Mouse (Mus musculus) heart, embryonic 16.5 days (tissue): ENCODE results near the gene Msh6. TPM values are rescaled to one million over a fixed set of nuclear protein-coding genes. Genes with fewer than 3 reads are reported as not detected.
A peak's percentile ranks its signal among the peaks of the same experiment; 100 is the strongest.
"Not testable (repeated sequence)": the region's sequence is repeated elsewhere in the genome, so short reads cannot be mapped to it uniquely, and the experiment has no call there.

Experiments used
- ATAC-seq: fragments of 200-750 bp; cut with Nextera tagmentation; replicated peaks from 2 replicates; pipeline ENCODE4 v1.8.0; 2017; ENCODE audit warnings: moderate number of reproducible peaks; ENCODE audit not compliant: insufficient read depth, low FRiP score; ENCODE audit errors: extremely low read depth
- H3K27ac ChIP-seq: fragments of 300-500 bp; sonication (generic); 2 replicates; pipeline ENCODE4 v1.5.1; 2014; ENCODE audit warnings: mild to moderate bottlenecking, low read length, control low read depth, moderate library complexity
- H3K27me3 ChIP-seq: fragments of 300-500 bp; sonication (generic); 2 replicates; pipeline ENCODE4 v1.6.1; 2014; ENCODE audit warnings: low read length, mixed read lengths; ENCODE audit not compliant: control insufficient read depth, insufficient read depth
- H3K36me3 ChIP-seq: fragments of 300-500 bp; sonication (generic); 2 replicates; pipeline ENCODE4 v1.6.1; 2014; ENCODE audit not compliant: control insufficient read depth, insufficient read depth
- H3K4me1 ChIP-seq: fragments of 300-500 bp; sonication (generic); 2 replicates; pipeline ENCODE4 v1.6.1; 2014; ENCODE audit warnings: low read length, mixed read lengths; ENCODE audit not compliant: control insufficient read depth, insufficient read depth
- H3K4me2 ChIP-seq: fragments of 300-500 bp; sonication (generic); 2 replicates; pipeline ENCODE4 v1.6.1; 2014; ENCODE audit warnings: low read depth, mild to moderate bottlenecking, control low read depth, low read length
- H3K4me3 ChIP-seq: fragments of 300-500 bp; sonication (generic); 2 replicates; pipeline ENCODE4 v1.5.1; 2014; ENCODE audit warnings: mild to moderate bottlenecking, control low read depth, low read length
- H3K9ac ChIP-seq: fragments of 300-500 bp; sonication (generic); 2 replicates; pipeline ENCODE4 v1.6.1; 2014; ENCODE audit warnings: low read length, control low read depth
- H3K9me3 ChIP-seq: fragments of 300-500 bp; sonication (generic); replicated peaks from 2 replicates; pipeline ENCODE4 v1.6.1; 2016; ENCODE audit warnings: low read length; ENCODE audit not compliant: control insufficient read depth
- WGBS: fragments of 180-500 bp; shearing (Covaris S2); extraction: QIAGEN DNeasy Blood & Tissue Kit; methylation state at CpG from one replicate; pipeline ENCODE4 v1.1.7; 2014; 5-methylcytosine and 5-hydroxymethylcytosine counted together
- polyA plus RNA-seq: library from polyadenylated mRNA; unstranded; fragments of >200 nt; fragmentation: Nextera tagmentation; extraction: Ambion mirVana; gene quantifications from 2 replicates; pipeline ENCODE4 v1.2.1, GENCODE M21; 2015

Gene Msh6
- polyA plus RNA-seq, 1 experiment from 2014 or later, result 29.2 TPM

- 0 out of 2 replicates have a peak, but pooled peaks cover 3% of the 10 kb centered on the region for H3K36me3 ChIP-seq
- H3K27ac ChIP-seq, result no peak overlapping the region
- ATAC-seq, result no peak
- H3K27me3 ChIP-seq, result no peaks in the 10 kb centered on the region
- H3K4me2 ChIP-seq, result peak overlapping the region; percentile 82
- peak overlapping the region; percentile 85 for H3K4me3 ChIP-seq
- H3K9ac ChIP-seq, result peak overlapping the region; percentile 86
- H3K9me3 ChIP-seq, result no peaks in the 10 kb centered on the region
- 65% methylated on average over 9 of the region's 9 CpGs for WGBS
- peaks cover 15% of the 10 kb centered on the region for H3K4me1 ChIP-seq
Observed at GRCm38 (mm10) chr17:87976154-87976806, 1.4 kb downstream of the Msh6 start.

GRCm38 (mm10) chr17:87976927-87977326, 2.1 kb downstream of the Msh6 start:
- H3K36me3 ChIP-seq, H3K27ac ChIP-seq, ATAC-seq, H3K9me3 ChIP-seq, H3K4me2 ChIP-seq, H3K27me3 ChIP-seq, H3K9ac ChIP-seq, H3K4me3 ChIP-seq: not testable (repeated sequence)
- H3K4me1 ChIP-seq, result peaks cover 15% of the 10 kb centered on the region
- WGBS, result 87% methylated on average over 4 of the region's 4 CpGs

- H3K4me3 ChIP-seq, ATAC-seq, H3K4me2 ChIP-seq, H3K4me1 ChIP-seq, H3K9me3 ChIP-seq, H3K9ac ChIP-seq, H3K27ac ChIP-seq, H3K27me3 ChIP-seq: not testable (repeated sequence)
- 63% methylated on average over 1 of the region's 1 CpGs for WGBS
- H3K36me3 ChIP-seq, result peaks cover 12% of the 10 kb centered on the region
Observed at GRCm38 (mm10) chr17:87979696-87980095, 4.8 kb downstream of the Msh6 start.

GRCm38 (mm10) chr17:87982112-87982511, 7.2 kb downstream of the Msh6 start:
- Histone ChIP-seq H3K27ac (no peak overlapping the region), H3K27me3 (no peaks in the 10 kb centered on the region), H3K9ac (no peak overlapping the region), H3K36me3 (peaks cover 26% of the 10 kb centered on the region), H3K9me3 (no peaks in the 10 kb centered on the region), H3K4me2 (no peak overlapping the region), H3K4me1 (peaks cover 1% of the 10 kb centered on the region; the same call in 1 of the 2 replicates), H3K4me3 (no peak overlapping the region)
- 87% methylated on average over 3 of the region's 3 CpGs for WGBS
- ATAC-seq, result no peak

DNA sequence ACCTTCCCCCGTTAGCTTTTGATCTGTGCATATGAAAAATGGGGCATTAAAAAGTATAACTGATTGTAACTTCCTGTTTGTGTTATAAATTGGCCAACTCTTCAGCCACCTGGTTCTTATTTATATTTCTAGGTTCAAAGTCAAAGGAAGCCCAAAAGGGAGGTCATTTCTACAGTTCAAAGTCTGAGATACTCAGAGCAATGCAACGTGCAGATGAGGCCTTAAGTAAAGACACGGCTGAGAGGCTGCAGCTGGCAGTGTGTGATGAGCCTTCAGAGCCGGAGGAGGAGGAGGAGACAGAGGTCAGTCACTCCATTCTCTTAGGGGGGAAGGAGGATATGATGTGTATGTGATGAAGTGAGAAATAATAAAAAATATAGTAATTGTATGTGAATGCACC, 8.5 kb downstream of the Msh6 start:
- H3K36me3 ChIP-seq, result peaks cover 29% of the 10 kb centered on the region
- H3K9ac ChIP-seq, result no peak overlapping the region
- H3K4me3 ChIP-seq, result no peak overlapping the region
- H3K4me1 ChIP-seq, result peaks cover 4% of the 10 kb centered on the region; the same call in 1 of the 2 replicates
- H3K27me3 ChIP-seq, result no peaks in the 10 kb centered on the region
- ATAC-seq, result no peak
- 60% methylated on average over 4 of the region's 4 CpGs for WGBS
- H3K4me2 ChIP-seq, result no peak overlapping the region
- no peak overlapping the region for H3K27ac ChIP-seq
- no peaks in the 10 kb centered on the region for H3K9me3 ChIP-seq

GRCm38 (mm10) chr17:87984440-87985214, 9.8 kb downstream of the Msh6 start:
- ATAC-seq, result no peak
- H3K4me3 ChIP-seq, result no peak overlapping the region
- H3K9me3 ChIP-seq, result no peaks in the 10 kb centered on the region
- WGBS, result 84% methylated on average over 20 of the region's 20 CpGs
- H3K27ac ChIP-seq, result no peak overlapping the region
- H3K4me1 ChIP-seq, result peaks cover 4% of the 10 kb centered on the region; the same call in 1 of the 2 replicates
- peaks cover 37% of the 10 kb centered on the region for H3K36me3 ChIP-seq
- H3K4me2 ChIP-seq, result no peak overlapping the region
- no peak overlapping the region for H3K9ac ChIP-seq
- H3K27me3 ChIP-seq, result no peaks in the 10 kb centered on the region

GRCm38 (mm10) chr17:87985916-87986315, 11.1 kb downstream of the Msh6 start:
- ATAC-seq, result no peak
- H3K4me1 ChIP-seq, result peaks cover 4% of the 10 kb centered on the region; the same call in 1 of the 2 replicates
- no peak overlapping the region for H3K4me3 ChIP-seq
- no peak overlapping the region for H3K4me2 ChIP-seq
- no peaks in the 10 kb centered on the region for H3K9me3 ChIP-seq
- 75% methylated on average over 8 of the region's 8 CpGs for WGBS
- no peak overlapping the region for H3K27ac ChIP-seq
- H3K27me3 ChIP-seq, result no peaks in the 10 kb centered on the region
- no peak overlapping the region for H3K9ac ChIP-seq
- peaks cover 41% of the 10 kb centered on the region for H3K36me3 ChIP-seq

GRCm38 (mm10) chr17:87987507-87987906, 12.6 kb downstream of the Msh6 start:
- Histone ChIP-seq H3K4me1 (peaks cover 4% of the 10 kb centered on the region; the same call in 1 of the 2 replicates), H3K4me2 (no peak overlapping the region), H3K4me3 (no peak overlapping the region), H3K27me3 (no peaks in the 10 kb centered on the region), H3K36me3 (peaks cover 48% of the 10 kb centered on the region), H3K9me3 (no peaks in the 10 kb centered on the region), H3K9ac (no peak overlapping the region), H3K27ac (no peak overlapping the region)
- ATAC-seq, result no peak
- WGBS, result 66% methylated on average over 6 of the region's 6 CpGs

DNA sequence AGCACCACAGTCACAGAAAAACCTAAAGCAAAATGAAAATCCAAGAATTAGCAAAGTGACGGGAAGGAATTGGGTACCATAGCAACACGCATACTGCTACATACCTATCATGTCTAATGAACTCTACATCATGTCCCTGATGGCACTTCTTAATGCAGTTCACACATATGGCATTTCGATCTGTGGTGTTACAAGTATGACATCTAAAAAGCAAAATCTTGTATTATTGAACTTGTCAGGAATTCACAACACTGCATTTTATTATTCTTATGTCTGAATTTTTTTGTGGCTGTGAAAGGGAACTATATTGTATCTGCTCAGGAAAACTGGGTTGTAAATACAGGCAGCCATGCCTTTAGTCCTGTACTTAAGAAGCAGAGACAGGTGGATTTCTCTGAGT, 17.3 kb downstream of the Msh6 start:
- peaks cover 2% of the 10 kb centered on the region; the same call in 1 of the 2 replicates for H3K4me1 ChIP-seq

More for the DNA sequence above, 17.3 kb downstream of the Msh6 start:
- H3K4me2 ChIP-seq, result no peak overlapping the region
- ATAC-seq, result no peak
- no peak overlapping the region for H3K4me3 ChIP-seq
- peaks cover 43% of the 10 kb centered on the region for H3K36me3 ChIP-seq
- H3K27me3 ChIP-seq, result no peaks in the 10 kb centered on the region
- H3K9me3 ChIP-seq, result no peaks in the 10 kb centered on the region
- H3K27ac ChIP-seq, result no peak overlapping the region
- no peak overlapping the region for H3K9ac ChIP-seq
- 94% methylated on average over 3 of the region's 3 CpGs for WGBS
